Mouse (Mus musculus) adrenal gland, postnatal 10 days (tissue): ENCODE results near the gene Rin1. TPM values are rescaled to one million over a fixed set of nuclear protein-coding genes. Genes with fewer than 3 reads are reported as not detected.

Experiments used
- DNase-seq: peaks from one replicate; pipeline ENCODE4 v3.0.0; 2021; ENCODE audit warnings: mixed read lengths
- total RNA-seq, 2 experiments: library from RNA; stranded (reverse); gene quantifications; 2 replicates each; pipeline ENCODE4 v1.2.3; 2021

The Rin1 gene
- total RNA-seq, 2 experiments from 2014 or later: 1.7 to 3.7 TPM

DNA sequence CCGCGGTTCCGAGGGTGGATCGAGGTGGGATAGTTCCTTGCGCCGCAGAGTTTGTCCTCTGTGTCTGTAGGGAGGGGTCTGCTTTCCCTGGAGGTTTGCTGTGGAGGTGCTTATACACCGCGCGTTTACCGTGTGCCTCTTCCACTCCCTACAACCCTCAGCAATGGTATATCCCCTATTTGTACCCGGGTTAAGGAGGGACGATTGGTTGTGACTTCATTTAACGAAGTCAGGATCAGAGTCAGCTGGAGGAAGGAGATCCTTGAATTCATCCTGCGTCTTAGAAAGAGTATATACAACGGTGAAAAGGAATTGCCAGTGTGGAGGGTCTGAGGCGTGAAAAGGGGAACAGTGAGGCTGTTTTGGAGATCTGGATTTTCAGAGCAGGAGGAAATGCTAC, 8.7 kb upstream of the Rin1 start:
- no peak for DNase-seq

DNA sequence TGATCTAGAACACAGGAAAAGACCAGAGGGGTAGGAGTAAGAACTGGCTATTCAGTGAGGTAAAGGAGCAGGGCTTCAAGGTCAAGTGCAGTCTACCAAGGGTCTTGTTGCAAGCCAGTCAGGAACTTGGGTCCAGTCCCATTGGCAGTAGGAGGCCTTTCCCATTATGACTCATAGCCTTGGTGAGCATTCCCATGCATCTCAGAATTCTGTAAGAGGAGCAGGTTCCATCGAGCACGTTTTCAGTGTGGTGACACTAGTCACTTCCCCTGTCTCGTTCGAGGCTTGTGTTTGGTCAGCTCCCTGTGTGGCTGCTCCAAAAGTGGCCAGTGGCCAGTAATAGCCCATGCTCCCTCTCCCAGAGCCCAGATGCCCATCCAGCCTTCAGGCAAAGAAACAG, 4.8 kb upstream of the Rin1 start:
- no peak for DNase-seq

DNA sequence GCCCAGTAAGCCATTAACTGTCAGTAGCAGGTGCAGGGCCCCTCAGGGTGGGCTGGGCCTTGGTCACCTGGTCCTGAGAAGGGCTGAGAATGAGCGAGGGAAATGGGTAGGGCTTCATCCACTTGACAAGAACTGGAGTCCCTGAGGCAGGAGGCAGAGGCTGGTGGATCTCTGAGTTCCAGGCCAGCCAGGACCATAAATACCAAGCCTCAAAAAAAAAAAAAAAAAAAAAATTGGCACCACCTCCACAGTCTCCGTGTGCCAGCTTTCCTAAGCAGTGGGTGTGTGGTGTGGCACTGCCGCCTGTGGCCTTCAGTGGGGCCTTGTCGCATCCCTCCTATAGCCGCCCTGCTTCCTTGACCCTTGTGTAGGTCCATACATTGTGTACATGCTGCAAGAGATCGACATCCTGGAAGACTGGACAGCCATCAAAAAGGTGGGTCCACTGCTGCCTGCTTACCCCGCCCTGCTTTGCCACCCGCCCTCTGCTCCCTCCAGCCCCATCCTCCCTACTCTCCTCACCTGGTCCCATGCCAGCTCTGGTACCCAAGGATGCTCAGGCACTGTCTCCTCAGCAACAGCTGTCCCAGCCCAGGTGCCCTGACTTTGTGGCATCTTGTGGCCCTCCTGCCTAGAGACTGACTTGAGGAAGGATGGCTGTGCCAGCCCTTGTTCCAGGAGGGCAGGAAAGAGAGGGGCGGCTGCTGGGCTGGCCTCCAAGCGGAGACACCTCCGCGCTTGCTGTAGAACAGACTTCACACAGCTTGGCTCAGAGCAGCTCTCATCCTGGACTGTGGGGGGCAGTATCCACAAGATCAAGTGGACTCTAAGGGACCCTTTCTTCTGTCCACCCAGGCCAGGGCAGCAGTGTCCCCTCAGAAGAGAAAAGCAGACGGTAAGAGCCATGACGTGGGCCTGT, 1.9 kb upstream of the Rin1 start:
- no peak for DNase-seq

DNA sequence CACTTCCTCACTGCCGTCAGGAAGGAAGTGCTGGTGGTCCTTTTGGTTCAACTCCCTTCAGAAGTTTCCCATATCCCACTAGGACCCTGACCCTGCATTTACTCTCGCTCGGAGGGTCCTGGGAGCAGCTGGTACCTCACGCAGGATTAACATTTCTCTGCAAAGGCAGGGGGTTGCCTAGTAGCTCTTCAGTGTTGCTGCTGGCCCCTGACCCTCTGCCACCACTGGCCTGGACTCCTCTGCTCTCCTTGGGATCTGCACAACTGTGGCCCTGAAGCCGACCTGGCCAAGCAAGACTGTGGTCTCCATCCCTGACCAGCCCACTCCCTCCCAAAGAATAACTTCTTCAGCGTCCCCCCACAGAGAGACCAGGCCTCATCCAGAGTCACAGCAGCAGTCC, 956 bp upstream of the Rin1 start:
- DNase-seq: no peak

DNA sequence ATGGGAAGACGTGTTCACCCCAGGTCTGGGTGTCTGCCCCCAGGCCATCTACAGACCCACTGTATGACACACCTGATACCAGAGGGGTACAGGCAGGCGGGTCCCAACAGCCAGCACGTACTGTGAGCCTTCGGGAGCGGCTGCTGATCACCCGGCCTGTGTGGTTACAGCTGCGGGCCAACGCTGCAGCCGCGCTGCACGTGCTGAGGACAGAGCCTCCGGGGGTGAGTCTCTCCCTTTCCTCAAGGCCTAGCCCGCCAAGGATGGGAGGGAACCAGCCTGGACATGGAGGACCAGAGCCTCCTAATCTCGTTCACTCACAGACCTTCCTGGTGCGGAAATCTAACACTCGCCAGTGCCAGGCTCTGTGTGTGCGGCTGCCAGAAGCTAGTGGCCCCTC, 750 bp downstream of the Rin1 start:
- peak; percentile 49 for DNase-seq

GRCm38 (mm10) chr19:5051515-5051914, 1.2 kb downstream of the Rin1 start:
- no peak for DNase-seq

DNA sequence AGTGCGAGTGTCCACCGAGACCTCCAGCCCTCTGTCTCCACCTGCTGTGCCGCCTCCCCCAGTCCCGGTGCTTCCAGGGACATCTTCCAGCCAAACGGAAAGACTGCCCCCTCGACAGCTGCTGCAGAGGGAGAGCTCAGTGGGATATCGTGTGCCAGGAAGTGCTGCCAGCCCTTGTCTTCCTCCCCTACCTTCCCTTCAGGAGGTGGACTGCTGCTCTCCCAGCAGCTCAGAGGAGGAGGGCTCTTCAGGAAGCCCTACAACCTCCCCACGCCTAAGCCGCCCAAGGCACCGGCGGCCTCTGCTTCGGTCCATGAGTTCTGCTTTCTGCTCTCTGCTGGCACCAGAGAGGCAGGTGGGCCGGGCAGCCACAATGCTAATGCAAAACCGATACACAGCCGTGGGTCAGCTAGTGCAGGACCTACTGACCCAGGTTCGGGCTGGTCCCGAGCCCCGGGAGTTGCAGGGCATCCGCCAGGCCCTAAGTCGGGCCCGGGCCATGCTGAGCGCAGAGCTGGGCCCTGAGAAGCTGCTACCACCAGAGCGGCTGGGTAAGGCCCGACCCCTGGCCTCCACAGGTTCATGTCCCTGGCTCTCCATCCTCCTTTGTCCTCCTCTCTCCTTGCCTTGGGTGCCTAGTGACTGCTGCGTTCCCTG, 2.0 kb downstream of the Rin1 start:
- DNase-seq: no peak

GRCm38 (mm10) chr19:5052853-5053252, 2.6 kb downstream of the Rin1 start:
- no peak for DNase-seq

- DNase-seq: peak; percentile 79
These were observed 3.6 kb downstream of the Rin1 start for GRCm38 (mm10) chr19:5053909-5054308.

GRCm38 (mm10) chr19:5056251-5056650, 6.0 kb downstream of the Rin1 start:
- DNase-seq: peak; percentile 52

DNA sequence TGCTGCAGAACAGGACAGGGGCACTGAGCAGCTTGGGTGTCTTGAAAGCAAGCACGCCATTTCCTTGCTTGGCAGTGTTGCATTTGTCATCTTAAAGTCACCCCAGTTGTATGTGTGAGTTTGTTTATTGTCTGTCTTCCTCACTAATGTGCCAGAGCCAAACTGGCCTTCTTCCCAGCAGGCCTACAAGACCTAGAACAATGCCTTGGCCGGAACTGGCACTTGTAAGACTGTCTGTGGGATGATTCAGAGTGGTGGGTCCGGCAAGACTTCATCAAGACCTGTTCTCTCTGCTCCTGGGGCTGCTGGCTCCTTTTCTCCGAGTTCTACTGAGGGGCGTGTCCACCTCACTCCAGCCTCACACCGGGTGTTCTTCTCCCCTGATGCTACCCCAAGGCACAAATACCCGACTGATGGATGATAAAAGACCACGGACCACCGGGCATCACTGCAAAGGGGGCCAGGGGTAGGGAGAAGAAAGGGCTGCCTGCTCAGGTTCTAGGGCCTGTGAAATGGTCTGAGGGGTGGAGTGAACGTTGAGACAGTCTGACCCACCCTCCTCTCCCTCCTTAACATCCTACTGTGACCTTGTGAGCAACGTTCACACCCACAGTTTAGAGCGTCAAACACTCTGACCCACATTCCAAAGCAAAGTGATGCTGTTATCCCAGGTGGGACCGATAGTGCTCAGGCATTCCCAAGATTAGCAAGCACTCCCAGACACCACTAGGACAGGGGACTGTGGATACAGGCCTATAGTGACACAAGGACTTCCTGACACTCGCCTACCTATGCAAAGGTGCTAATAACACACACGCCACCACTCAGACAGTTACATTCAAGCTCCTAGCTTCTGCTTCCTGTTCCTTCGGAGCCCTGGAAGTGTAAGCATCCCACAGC, 7.8 kb downstream of the Rin1 start:
- no peak for DNase-seq

DNA sequence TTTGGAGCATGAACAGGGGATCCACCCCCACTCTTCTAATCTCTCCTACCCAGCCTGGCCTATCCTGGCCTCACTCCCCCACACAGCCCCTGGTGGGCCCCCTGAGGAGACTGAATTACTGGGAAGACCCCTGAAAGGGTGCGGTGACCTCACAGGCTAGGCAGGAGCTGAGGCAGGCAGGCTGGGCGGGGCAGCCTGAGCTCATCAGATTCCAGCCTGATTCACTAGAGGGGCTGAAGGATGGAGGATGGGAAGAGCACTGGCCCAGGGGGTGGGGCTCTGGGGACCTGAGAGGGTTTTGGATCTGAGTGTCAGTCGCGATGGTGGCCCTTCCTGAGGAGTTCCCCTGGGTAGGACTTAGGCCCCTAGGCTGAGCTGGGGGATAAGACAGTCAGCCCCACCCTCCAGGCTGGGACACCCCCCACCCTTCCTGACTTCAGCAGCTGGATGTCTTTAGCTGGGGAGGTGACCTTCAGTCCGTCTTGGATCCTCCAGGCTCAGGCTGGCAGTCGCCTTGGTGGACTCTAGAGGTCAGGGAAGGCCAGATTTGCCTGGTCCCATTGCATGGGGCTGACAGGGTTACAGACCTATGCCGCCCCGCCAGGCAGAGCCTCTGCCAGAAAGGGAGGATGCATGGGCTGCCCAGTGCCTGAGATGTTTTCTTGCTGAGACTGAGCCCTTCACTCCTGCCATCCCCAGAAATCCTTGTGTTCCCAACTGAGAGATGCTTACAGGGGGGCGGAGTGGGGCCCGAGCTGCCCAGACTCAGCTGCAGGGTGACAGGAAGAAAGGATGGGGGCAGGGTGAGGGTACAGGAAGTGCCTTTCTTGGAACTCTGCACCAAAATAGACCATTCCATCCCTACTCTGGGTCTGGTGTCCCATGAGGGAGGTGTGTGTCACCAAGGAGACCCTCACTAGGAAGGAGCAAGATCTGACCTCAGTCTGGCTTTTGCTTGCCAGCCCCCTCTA, 8.8 kb downstream of the Rin1 start:
- no peak for DNase-seq

DNA sequence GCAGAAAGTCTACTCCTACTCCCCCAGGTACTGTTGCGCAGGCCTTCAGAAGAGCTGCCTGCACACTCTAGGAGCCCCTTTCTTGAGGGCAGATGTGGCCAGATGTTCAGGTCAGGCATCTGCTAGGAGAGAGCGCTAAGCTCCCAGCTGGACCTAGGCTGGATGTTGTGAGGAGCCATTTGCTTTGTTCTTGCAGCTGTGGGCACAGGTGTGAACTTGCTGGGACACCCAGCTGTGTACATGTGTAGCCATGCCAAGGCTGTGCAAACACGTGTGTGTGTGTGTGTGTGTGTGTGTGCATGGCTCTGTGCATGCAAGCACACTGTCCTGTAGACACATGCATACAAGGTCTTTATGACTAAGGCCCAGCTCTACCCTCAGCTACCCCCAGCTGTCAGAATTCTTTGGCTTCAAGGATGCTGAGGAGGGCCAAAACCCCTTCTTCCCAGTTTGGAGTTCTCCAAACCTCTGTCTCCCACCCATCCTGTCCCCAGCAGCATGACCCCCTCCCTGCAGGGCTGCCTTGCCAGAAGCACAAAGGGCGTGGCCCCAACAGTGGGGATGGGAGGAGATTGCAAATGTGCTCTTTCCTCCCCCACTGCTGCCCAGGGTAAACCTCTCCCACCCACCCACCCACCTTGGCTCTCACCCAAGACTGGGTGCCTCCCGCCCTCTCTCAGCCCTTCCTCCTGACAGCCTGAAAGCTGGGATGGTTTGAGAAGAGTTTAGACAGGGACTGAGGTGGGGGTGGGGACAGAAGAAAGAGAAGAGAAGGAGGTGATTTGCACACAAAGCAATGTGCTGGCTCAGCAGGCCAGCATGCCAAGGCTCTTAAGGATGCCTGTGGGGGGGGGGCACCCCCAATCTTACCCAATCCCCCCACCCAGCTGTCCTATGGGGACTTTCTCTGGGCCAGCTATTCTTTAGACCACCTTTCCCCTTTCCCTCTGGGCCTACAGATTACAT, 10.4 kb downstream of the Rin1 start:
- no peak for DNase-seq

GRCm38 (mm10) chr19:5062041-5062440, 11.8 kb downstream of the Rin1 start:
- no peak for DNase-seq

DNA sequence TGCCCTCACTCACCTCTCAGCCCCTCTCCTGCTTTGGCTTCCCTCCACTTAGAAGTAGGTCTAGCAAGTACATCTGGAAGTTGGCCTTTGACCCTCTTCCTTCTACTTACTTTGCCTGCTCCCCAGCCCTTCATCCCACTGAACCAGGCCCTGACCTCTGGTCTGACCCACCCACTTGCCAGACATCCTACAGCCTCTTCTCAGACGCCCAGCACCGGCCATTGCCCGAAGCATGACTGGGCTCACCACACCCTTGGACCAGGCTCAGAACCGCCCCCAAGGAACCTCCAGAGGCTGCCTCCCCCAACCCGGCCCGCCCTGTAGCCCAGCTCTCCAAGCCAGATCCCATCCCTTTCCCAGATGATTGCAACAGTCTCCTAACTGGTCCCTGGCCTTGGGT, 12.2 kb downstream of the Rin1 start:
- no peak for DNase-seq

DNA sequence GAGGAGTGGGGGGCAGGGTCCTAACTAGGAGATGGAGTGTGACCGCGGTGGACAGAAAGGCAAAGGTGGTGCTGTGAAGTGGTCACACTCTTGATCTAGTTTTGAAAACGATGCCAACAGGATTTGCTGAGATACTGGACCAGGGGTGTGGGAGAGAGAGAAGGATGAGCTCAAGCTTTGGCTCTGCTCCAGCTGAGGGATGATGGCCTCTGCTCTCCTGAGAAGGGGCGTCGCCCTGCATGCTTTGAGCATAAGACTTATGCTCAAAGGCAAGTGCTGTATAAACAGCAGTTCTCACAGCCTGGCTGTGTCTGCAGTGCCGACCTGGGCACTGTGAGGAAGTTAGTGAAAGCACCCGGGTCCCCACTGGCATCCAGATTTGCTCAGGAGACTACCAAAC, 14.8 kb downstream of the Rin1 start:
- DNase-seq: no peak

DNA sequence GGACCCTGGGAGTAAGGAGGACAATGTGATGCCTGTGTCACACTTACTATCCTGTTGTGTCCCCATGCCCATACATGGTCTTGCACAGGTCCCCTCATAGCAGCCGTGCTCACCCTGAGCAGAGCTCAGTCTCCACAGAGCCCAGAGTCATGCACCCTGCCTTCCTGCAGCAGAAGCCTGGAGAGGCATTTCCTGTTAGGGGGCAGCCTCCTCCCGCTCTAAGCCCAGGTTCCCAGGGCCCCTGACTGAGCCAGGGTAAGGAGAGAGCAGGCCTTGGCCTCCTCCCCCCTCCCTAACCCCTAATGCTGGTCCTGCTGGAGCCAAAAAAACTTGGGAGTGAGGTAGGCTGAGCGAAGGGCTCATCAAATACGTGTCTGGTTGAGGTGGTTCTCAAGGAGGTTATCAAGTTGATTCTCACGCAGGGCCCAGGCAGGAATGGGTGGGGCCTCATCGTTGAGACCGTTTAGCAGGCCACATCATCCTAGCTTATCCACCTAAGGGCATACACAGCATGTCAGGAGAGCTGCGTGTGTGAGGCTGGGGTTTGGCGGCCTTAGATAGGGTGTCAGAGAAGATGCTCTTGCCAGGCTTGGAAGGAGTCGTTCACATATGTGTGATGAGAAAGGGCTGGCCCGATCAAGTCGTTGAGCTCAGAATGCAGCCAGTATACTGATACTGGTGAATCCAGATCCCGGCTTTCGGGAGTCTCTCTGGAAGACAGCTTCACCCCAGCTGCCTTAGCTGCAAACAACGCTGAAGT, 16.9 kb downstream of the Rin1 start:
- DNase-seq: no peak

DNA sequence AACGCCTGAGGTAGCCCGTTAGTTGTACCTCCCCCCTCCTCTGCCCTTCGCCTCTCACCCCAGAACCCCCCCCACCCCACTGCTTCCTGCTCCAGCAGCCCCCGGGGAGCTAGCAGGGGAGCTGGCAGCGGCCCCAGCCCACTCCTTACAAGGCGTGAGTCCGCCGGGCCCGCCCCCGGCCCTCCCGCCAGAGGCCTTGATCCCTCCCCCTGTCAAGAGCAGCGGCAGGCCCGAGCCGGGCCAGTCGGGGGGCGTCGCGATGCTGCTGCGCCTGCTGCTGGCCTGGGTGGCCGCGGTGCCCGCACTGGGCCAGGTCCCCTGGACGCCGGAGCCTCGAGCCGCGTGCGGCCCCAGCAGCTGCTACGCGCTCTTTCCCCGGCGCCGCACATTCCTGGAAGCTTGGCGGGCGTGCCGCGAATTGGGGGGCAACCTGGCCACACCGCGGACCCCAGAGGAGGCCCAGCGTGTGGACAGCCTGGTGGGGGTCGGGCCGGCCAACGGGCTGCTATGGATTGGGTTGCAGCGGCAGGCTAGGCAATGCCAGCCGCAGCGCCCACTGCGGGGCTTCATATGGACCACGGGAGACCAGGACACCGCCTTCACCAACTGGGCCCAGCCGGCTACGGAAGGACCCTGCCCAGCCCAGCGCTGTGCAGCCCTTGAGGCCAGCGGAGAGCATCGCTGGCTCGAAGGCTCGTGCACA, 17.7 kb downstream of the Rin1 start, which contains the start of gene Cd248:
Cd248 (plus strand) TSS at position 212 of the 703 bp plus-strand sequence.
- DNase-seq: peak; percentile 79
